ENCODE assay signal across 8 mouse cellular contexts in genomic region chr13:68997821-68998551, GRCm38 (mm10). TPM values are rescaled to one million over a fixed set of nuclear protein-coding genes. Genes with fewer than 3 reads are reported as not detected.
DNase-seq lines count a peak whose midpoint lies in the region; ATAC-seq lines count a peak whose summit lies in the region.

No protein-coding gene starts in this region.

- 6% methylated on average over 22 of the region's 22 CpGs for WGBS in kidney, embryonic 16.5 days
- WGBS in hindbrain, embryonic 16.5 days = 7% methylated on average over 22 of the region's 22 CpGs
- WGBS in midbrain, embryonic 13.5 days = 11% methylated on average over 22 of the region's 22 CpGs

- no peak for DNase-seq in kidney, adult 9 months
- peak; percentile 46 for DNase-seq in embryo, embryonic 9.5 days (ENCODE audit: extremely low spot score)
- no peak for DNase-seq in cerebellum, adult 11 months

- peak overlapping the region; percentile 91 for H3K4me2 ChIP-seq in kidney, embryonic 16.5 days (replicated peaks; ENCODE audit: low read depth, low read length)
- peak overlapping the region; percentile 96 for H3K4me2 ChIP-seq in hindbrain, embryonic 16.5 days (ENCODE audit: low read length)
- H3K4me2 ChIP-seq in midbrain, embryonic 13.5 days (replicated peaks) = peak overlapping the region; percentile 93

- no peaks in the 10 kb centered on the region for H3K36me3 ChIP-seq in kidney, embryonic 16.5 days (ENCODE audit: insufficient read depth, low read length)
- H3K36me3 ChIP-seq in hindbrain, embryonic 16.5 days (ENCODE audit: control insufficient read depth, insufficient read depth, low read length) = no peaks in the 10 kb centered on the region
- H3K36me3 ChIP-seq in midbrain, embryonic 13.5 days = no peaks in the 10 kb centered on the region

- peaks cover 19% of the 10 kb centered on the region for H3K4me1 ChIP-seq in kidney, embryonic 16.5 days (ENCODE audit: insufficient read depth, low read length)
- peaks cover 11% of the 10 kb centered on the region for H3K4me1 ChIP-seq in hindbrain, embryonic 16.5 days (ENCODE audit: control insufficient read depth, insufficient read depth, low read depth, low read length)
- H3K4me1 ChIP-seq in midbrain, embryonic 13.5 days (replicated peaks) = peaks cover 21% of the 10 kb centered on the region

- no peak for ATAC-seq in kidney, embryonic 16.5 days (ENCODE audit: low FRiP score, low TSS enrichment)
- ATAC-seq in hindbrain, embryonic 16.5 days = no peak
- ATAC-seq in midbrain, embryonic 13.5 days = no peak
- ATAC-seq in granulocyte monocyte progenitor cell, adult 5-6 weeks (replicated peaks; ENCODE audit: poor library complexity, severe bottlenecking) = no peak
- no peak for ATAC-seq in erythroblast, adult 5-6 weeks (replicated peaks; ENCODE audit: low FRiP score, poor library complexity, severe bottlenecking)

- peak overlapping the region; percentile 78 for H3K9ac ChIP-seq in kidney, embryonic 16.5 days (replicated peaks; ENCODE audit: low read length)
- peak overlapping the region; percentile 82 for H3K9ac ChIP-seq in hindbrain, embryonic 16.5 days (ENCODE audit: low read depth, low read length)
- peak overlapping the region; percentile 81; the same call in 1 of the 2 replicates for H3K9ac ChIP-seq in midbrain, embryonic 13.5 days (replicated peaks)

- H3K4me3 ChIP-seq in kidney, embryonic 16.5 days (ENCODE audit: low read length) = peak overlapping the region; percentile 64
- H3K4me3 ChIP-seq in hindbrain, embryonic 16.5 days (ENCODE audit: low read length) = peak overlapping the region; percentile 72
- H3K4me3 ChIP-seq in midbrain, embryonic 13.5 days (replicated peaks) = peak overlapping the region; percentile 65

- 0 out of 2 replicates have a peak, but pooled peaks cover 2% of the 10 kb centered on the region for H3K27me3 ChIP-seq in kidney, embryonic 16.5 days (ENCODE audit: insufficient read depth, low read length)
- no peaks in the 10 kb centered on the region; the same call in 1 of the 2 replicates for H3K27me3 ChIP-seq in hindbrain, embryonic 16.5 days (replicated peaks; ENCODE audit: control insufficient read depth, insufficient read depth, low read length)
- H3K27me3 ChIP-seq in midbrain, embryonic 13.5 days = peaks cover 40% of the 10 kb centered on the region

- H3K9me3 ChIP-seq in kidney, embryonic 16.5 days (ENCODE audit: low read length) = no peaks in the 10 kb centered on the region
- no peaks in the 10 kb centered on the region for H3K9me3 ChIP-seq in hindbrain, embryonic 16.5 days (ENCODE audit: control insufficient read depth, low read length)
- no peaks in the 10 kb centered on the region for H3K9me3 ChIP-seq in midbrain, embryonic 13.5 days

- H3K27ac ChIP-seq in kidney, embryonic 16.5 days (ENCODE audit: low read length) = no peak overlapping the region
- no peak overlapping the region; the same call in 1 of the 2 replicates for H3K27ac ChIP-seq in hindbrain, embryonic 16.5 days (ENCODE audit: low read depth, low read length)
- no peak overlapping the region for H3K27ac ChIP-seq in midbrain, embryonic 13.5 days

RNA-seq across cellular contexts. Expression of gene Adcy2, which starts 1.4 kb away (rescaled TPM):
- polyA plus RNA-seq in kidney, embryonic 16.5 days (2015; fragmentation: Nextera tagmentation; extraction: Ambion mirVana) = 2.8 and 3.5 TPM in 2 replicates
- 7.7 and 9.9 TPM in 2 replicates for polyA plus RNA-seq in hindbrain, embryonic 16.5 days (2015; fragmentation: Nextera tagmentation; extraction: Ambion mirVana)
- 2.1 and 2.2 TPM in 2 replicates for polyA plus RNA-seq in midbrain, embryonic 13.5 days (2015; fragmentation: Nextera tagmentation; extraction: Ambion mirVana)
- total RNA-seq in granulocyte monocyte progenitor cell, adult 5-6 weeks (2014; fragmentation: Nextera tagmentation) = not detected in 2 replicates
- total RNA-seq in granulocyte monocyte progenitor cell, adult 5-6 weeks (2017) = not detected in 2 replicates
- 0.77 TPM in 1 of 2 replicates, not detected in the other for total RNA-seq in erythroblast, adult 5-6 weeks (2015; ENCODE audit: low replicate concordance)
- not detected in 2 replicates for total RNA-seq in erythroblast, adult 5-6 weeks (2017; ENCODE audit: low replicate concordance)
